Mouse (Mus musculus) spleen, postnatal 36 days (tissue): ENCODE data around the gene Gm10563.

Experiments used
- DNase-seq, 2 experiments: peaks; one replicate each; pipeline ENCODE4 v3.0.0; 2022; ENCODE audit warnings: low spot score in 2 of 2, mixed read lengths in 1 of 2

Gm10563 gene

DNA sequence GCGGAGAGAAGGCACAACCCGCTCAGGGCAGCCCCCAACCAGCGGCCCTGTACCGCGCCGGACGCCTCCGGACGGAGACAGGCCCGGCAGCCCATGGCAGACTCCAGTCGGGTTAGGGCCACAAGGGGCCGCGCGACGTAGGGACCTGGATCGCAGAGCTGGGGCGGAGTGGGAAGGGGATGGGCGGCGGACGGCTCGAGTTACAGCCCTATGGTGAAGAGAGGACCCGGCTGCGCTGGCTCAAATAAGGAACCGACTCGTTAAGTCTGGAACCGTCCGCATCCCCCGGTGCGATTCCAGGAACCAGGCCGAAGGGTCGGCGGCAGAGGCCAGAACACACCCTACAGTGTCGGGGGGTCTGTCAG lies 7.9 kb upstream of the Gm10563 start, which contains the start of gene Mmp23:
Gene Mmp23, minus strand, starts transcription at position 299 of the 365 bp plus-strand sequence.
- no peak for DNase-seq

DNA sequence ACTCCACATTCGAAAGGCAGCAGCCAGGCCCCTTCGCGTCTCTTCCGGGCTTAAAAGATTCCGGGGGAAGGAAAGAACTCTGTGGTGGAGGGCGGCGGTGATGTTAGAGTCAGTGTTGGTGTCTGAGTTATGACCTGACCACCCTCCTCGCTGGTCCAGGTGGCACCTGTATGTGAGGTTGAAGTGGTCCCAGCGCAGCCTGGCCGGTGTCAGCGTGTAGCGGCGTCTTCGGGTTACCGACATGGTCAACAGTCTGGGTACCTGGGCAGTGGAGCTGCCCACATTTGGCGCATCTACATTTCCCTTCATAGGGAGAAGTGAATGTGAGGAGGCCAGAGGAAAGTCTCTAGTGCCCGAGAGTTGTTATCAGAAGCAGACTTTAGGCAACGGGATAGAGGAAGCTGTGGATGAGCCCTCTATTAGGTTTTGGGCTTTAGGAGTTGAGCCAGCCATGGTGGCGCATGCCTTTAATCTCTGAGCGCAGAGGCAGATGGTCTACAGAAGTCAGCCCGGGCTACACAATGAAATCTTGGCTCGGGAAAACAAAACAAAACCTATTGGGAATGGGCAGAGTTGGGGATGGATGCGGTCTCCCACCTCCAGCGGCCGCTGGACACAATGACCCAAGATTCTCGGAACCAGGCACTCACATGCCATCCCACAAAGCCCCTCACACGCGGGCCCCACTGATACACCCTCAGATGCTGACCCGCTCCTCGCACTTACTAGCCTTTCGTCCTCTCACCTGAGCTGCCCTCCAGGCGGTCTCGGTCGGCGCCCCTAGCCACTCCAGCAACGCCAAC lies 7.3 kb upstream of the Gm10563 start:
- DNase-seq, result no peak

DNA sequence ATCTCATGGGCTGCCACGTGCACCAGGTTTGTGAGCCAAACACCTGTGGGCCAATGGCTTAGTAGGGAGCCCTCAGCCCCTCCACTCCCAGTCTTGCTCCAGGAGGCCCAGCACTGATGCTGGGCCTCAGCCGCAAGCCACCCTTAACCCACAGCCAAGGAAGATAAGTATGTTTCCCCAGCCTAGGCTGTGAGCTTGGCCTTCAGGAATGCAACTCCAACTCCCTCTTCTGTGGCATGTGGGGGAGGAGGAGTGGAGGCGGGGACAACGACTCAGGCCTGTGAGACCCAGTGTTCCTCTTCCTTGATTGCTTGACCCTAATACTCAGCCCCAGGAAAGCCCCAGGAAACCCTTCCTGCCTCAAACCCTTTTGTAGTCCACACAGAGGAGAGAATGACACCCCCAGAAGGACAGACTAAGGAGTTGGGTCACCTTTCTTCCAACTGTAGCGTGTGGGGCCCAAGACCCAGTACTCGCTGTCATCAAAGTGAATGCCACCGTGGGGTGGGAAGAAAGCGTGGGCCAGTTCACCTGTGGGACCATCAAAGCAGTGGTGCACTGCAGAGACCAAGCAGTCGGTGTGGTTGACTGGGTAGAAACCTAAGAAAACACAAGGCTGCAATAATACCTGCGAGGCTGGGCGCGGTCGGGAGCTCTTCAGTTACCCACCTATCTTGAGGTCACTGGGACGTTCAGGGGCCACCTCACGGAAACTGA lies 6.5 kb upstream of the Gm10563 start:
- no peak for DNase-seq

DNA sequence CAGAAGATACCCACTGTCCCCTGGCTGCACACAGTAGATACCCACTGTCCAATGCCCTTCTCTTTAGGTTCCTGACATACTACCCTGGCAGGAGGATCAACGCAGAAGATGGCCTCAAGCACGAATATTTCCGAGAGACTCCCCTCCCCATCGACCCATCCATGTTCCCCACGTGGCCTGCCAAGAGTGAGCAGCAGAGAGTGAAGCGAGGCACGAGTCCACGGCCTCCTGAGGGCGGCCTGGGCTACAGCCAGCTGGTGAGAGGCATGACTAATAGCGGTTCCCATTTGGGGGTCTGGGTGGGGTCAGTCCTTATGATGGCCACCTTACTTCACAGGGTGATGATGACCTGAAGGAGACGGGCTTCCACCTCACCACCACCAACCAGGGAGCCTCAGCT lies 4.1 kb upstream of the Gm10563 start:
- DNase-seq, result no peak

DNA sequence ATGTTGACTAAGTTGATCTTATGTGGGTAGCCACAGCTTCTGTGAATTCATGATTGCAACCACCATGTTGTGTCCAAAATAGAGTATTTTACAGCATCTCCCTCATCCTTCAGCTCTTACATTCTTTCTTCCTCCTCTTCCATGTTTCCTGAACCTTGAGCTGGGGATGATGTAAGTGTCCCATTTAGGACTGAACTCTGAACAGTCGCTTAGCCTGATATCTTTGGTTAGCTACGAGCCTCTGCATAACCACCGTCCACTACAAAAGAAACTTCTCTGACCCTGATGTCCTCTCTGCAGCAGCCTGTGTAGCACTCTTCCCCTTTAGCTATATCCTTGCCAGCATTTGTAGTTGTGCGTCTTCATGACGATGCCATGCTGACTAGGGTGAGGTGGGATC lies 513 bp upstream of the Gm10563 start:
- no peak for DNase-seq

DNA sequence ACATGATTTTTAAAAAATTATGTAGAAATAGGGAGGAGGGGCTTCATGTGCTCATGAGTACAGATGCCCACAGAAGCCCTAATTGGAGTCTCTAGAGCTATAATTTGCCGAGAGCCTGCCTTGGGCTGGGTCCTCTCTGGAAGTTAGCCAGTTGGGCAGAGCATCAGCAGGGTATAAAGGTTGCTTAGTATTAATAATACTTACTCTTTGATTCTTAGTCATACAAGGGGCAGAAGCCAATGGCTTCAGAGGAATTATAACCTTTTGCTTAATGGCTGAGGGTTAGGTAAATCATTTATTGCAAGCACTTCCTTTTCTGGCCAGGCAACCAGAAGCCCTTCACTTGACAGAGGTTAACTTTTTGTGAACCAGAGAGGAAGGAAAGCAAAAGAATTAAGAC lies 1.7 kb downstream of the Gm10563 start:
- DNase-seq, result no peak

DNA sequence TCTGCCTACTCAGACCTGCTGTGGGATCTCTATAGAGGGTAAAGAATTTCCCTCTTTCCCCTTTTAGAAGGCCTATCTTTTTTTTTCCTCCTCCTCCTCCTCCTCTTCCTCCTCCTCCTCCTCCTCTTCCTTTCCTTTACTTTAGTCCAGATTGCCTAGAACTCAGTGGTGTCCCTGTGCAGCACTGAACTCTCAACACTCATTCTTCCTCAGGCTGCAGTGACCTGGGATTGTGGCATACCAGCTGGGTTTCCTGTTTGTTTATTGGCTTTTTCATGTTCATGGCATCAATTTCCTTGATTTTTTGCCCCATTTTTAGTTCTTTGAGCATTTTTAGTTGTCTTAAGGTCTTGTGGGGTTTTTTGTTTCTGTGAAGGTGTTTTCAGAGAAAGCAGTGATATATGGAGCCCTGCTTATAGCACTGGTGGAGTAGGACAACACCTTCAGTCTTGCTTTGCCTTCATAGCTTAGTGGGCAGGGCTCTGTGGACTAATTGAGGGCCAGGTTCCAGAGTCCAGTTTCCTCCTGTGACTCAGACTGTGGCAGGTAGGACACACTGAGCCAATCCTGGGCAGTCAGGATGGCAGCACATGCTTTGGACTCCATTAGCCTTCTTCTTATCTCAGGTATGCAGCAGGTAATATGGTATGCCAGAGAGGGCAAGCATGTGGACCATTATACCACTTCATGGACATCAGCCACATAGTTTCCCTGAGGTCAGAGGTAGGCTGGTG lies 9.3 kb downstream of the Gm10563 start:
- no peak for DNase-seq

DNA sequence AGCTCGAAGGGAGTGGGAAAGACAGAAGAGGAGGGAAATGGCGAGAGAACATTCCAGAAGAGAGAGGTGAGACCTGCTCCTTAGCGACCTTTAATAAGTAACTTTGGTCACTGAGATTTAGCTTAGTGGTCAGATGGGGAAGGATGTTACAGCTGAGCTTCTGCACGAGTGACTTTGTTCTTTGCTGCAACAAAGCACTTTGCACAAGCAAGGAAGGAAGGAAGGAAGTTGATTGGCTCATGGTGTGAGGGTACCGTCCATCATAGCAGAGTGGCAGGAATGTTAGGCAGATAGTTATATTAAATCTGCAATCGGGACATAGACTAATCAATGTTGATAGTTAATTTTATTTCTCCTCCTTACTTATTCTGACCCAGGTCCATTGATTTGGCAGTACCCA lies 14.9 kb downstream of the Gm10563 start:
- no peak for DNase-seq

DNA sequence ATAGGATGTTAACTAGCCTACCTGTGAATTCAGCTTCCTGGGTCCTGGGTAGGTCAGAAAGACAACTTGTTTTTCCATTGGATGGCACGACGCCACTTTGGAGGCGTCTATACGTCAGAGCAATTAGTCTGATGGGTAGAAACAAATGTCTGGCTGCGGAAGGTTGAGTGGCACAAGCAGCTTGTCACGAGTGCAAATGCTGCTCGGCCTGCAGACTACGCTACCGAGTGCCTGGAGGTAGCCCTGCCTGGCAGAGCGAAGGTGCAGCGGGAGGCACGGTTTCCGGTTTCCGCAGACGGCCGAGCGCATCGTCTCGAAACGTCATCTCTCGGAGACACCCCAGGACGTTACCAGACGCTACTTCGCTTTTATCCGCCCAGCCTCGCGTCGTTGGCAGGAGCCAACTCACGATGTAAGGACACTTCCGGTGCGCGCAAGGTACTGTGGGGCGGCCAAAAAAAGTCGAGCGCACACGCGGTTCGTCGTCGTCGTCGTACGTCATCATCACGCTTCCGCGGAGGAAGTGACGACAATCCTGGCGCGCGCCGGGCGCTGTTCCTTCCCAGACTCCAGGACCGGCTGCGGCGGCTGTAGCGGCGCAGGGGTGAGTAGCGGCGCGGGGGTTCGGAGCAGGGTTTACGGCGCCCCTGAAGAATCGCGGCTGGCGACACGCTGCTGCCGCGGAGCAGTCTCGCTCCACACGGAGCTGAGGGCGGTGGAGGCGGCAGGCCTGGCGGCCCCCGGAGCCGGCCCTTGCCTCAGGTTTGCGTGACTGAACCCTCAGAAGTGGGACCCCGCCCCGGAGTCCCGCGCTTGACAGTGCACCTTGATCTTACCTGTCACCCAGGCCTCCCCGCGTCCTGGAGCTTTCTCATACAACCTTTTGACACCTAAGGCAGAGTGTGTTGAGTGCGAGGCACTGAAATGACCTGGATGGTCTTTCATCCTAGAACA lies 20.6 kb downstream of the Gm10563 start, which contains the start of gene Cdk11b:
Gene Cdk11b, plus strand, starts transcription at position 517 of the 954 bp plus-strand sequence.
- DNase-seq, result peak; percentile 97

DNA sequence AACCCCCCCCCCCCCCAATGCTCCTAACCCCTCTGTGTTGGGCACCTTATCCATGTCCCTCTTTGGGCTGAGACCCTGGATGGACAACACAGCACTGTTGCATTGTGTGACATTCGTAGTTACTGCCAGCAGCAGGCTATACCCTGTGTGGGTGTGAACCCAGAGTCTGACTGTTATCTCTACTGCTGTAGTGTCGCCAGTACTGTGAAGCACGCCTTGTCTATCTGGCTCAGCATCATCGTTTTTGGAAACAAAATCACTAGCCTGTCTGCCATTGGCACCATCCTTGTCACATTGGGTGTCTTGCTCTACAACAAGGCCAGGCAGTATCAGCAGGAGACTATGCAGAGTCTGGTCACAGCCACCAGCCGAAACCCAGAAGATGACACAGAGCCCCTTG lies 26.9 kb downstream of the Gm10563 start:
- DNase-seq, result no peak

DNA sequence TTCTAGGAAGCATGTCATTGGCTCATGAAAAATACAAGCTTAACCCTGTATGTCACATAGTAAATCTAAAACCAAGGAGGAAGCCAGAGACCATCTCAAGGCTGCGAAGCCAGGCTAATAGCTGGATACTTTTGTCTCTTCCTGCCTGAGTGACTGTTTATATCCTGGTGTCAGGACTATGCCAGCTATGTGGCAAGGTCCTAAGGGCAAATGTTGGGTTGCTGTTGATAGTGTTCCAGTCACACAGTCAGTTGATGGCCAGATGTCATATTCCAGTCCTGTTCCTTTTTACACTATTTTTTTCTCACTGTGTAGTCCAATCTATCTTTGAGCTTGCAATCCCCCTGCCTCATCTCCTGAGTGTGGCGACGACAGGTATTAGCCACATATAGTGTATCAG lies 31.9 kb downstream of the Gm10563 start:
- DNase-seq, result no peak

DNA sequence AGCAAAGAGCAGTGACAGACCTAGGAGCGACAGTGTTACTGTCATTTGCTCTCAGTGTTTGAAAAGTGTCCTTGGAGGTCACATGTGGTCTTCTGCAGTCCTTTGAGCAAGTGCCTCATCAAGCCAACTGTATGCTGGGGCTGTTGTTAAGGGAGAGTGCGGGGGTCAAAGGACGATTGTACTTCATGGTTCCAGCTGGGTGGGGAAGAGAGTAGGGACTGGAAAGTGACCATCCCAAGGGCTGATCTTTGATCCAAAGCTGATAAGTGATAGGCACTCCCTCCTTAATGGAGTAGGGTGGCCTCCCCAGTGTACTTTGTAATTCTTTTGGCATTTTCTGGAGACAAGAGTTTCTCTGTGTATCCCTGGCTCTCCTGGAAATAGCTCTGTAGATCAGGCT lies 33.3 kb downstream of the Gm10563 start:
- DNase-seq, result no peak

DNA sequence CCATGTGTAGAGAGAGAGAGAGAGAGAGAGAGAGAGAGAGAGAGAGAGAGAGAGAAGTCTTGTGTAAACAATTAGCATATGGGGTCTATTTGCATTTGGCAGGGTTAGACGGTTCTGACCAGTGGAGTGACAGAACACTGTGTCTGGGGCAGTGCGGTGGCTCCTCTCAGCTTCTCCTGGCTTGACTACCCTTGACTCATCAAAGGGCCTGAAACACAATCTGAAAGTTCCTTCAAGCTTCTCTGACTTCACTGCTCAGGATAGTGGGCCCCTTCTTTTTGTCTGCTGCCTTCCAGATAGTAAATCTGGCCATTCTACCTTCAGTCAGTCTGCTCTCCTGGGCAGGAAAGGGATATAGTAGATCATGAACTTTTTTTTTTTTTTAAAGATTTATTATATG lies 38.4 kb downstream of the Gm10563 start:
- no peak for DNase-seq

DNA sequence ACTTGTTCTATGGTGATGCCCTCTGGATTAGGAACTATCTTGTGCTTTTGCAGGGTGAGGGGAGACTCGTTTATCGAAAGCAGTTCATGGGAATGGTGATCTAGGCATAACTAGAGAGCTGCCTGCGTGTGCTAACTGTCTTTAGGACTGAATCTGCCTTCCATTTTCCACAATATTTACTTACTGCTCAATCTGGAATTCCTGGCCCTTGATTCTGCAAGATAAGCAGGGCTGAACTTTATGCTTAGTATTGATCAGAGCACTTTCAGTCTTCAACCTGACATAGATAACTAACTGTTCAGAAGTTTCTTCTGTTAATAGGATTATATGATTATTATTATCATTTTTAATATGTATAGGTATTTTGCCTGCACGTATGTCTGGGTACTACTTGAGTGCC lies 40.1 kb downstream of the Gm10563 start:
- no peak for DNase-seq

DNA sequence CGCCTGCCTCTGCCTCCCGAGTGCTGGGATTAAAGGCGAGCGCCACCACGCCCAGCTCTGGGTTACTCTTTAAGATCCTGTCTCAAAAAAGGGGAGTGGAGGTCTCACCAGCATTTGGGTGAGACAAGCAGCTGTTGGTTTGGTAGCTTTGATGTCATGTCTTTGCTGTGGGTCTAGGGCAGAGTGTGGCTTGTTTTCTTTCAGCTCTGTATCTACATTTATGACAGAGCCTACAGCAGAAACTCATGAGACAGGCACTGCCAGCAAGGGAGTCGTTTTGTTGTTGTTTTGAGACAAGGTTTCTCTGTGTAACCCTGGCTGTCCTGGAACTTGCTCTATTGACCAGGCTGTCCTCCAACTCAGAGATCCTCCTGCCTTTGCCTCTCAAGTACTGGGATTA lies 41.4 kb downstream of the Gm10563 start:
- no peak for DNase-seq

DNA sequence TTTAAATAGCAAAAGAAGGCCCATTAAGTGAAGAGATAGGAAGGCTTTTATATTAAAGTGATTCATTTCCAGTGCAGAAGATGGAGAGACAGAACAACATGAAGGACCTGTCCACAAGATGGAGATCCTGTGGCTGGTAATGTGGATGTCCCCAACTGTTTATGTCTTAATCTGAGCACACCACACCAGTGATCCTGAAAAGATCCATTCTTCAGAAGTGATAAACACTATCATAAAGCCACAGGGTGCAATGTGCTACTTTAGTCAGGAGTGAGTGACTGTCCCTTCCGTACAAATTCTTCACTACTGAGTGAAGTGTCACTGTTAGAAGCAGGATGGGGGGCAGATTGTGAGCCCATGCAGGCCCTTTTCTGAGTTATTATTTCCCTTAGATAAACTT lies 42.5 kb downstream of the Gm10563 start:
- DNase-seq, result no peak

DNA sequence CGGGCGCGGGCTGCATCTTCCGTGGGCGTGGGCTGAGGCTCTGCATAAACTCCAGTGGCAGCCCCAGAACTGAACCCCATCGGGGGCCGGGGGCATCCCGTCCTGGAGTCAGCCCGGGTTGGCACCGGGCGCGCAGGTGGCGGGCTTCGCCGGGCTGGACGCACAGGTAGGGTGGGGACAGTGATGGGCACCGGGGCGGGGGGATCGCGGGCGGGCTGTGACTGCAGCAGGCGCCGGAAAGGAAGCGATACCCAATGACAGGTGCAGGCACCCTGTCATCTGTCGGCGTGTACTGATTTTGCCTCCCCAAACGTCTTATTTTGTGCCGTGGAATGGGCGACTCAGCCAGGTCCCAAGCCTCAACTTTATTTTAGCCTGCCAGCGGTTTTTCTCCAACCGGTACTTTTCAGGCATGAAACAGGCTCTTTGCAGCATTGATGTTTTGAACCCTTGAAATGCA lies 43.2 kb downstream of the Gm10563 start:
- DNase-seq, result no peak

DNA sequence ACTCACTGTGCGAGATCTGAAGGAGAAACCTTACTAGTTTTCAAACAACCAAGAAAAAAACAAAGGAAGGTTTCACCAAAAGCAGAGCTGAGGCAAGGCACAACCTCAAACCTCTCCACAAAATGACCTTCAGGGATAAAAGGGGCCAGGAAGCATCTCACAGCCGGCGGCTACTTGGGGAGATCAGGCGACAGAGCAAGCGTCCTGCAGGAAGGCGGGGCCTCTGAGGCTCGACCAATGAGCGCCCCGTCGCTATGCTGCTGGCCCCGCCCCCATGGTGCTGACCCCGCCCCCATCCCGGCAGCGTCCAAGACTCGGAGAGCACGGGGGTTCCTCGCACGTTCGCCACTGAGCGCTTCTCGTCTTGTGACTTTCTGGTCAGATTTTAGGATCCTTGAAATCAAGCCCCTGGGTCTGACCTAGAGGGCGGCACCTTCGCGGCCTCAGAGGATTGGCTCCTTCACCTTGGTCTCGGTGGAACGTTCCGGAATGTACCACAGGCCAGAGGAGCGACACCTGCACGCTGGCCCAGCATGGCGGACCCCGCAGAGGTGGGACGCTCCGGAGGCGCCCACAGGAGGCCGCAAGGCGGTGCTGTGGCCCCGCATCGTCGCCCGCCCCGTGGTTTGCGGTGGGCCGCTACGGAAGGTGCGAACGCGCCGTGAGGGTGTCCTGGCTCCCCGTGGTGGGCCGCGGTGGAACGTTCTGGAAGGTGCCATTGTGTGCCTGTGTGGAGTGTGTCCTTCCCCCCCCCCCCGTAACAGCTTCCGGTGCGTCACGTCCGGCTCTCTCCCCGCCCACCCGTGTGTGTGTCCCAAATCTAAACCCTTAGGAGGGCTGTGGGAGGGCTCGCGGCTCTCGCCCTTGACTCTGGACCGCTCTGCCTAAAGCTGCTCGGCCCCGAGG lies 43.9 kb downstream of the Gm10563 start, which contains the start of gene Slc35e2:
Gene Slc35e2, plus strand, starts transcription at position 326 of the 906 bp plus-strand sequence.
- DNase-seq, result peak; percentile 85 to 89

DNA sequence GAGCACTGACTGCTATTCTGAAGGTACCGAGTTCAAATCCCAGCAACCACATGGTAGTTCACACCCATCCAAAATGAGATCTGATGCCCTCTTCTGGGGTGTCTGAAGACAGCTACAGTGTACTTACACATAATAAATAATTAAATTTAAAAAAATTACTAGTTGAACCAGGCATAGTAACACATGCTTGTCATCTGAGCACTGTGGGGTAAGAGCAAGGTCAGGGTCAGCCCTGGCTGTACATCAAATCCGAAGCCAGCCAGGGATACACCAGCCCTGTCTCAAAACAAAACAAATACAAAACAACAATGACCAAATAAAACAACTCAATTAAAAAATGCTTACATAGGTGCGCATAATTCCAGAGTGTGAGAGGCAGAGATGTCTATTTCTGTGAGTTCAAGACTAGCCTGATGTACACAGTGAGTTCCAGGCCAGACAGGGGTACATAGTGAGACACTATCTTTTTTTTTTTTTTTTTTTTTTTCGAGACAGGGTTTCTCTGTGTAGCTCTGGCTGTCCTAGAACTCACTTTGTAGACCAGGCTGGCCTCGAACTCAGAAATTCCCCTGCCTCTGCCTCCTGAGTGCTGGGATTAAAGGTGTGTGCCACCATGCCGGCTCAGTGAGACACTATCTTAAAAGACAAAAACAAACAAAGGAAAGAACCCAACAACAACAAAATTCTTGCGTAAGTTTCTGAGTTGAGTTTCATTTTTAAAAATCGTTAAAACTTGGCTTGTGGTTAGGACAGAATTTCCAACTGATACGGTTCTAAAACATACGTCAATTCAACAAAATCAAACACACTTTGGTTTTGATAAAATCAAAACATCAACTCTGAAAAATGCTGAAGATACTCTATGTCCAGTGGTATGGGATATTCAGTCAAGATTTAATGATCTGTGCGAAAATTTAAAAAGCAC lies 45.0 kb downstream of the Gm10563 start:
- no peak for DNase-seq
